Mouse (Mus musculus): Measurements from ENCODE around the gene Stxbp5l.
"Not testable (repeated sequence)": the region's sequence is repeated elsewhere in the genome, so short reads cannot be mapped to it uniquely, and the experiment has no call there.

GRCm38 (mm10) chr16:37125190-37125589 is 259.6 kb downstream of the Stxbp5l start:
- not testable (repeated sequence) for TF ChIP-seq CTCF, EP300 (IDR thresholded peaks at IDR 0.05)
